Mouse (Mus musculus) ovary, postnatal 10 days (tissue): ENCODE results near the gene Tpcn1.

Experiments
- DNase-seq: peaks from one replicate; pipeline ENCODE4 v3.0.0; 2022; ENCODE audit warnings: low spot score

The Tpcn1 gene

GRCm38 (mm10) chr5:120578504-120579081, 9.9 kb downstream of the Tpcn1 start:
- no peak for DNase-seq

GRCm38 (mm10) chr5:120577935-120578441, 10.5 kb downstream of the Tpcn1 start:
- DNase-seq: no peak

- DNase-seq: no peak
Observed at GRCm38 (mm10) chr5:120576781-120577301, 11.6 kb downstream of the Tpcn1 start.

GRCm38 (mm10) chr5:120574469-120575063, 13.9 kb downstream of the Tpcn1 start:
- DNase-seq: no peak

- no peak for DNase-seq
Observed at GRCm38 (mm10) chr5:120571056-120571740, 17.3 kb downstream of the Tpcn1 start.

- no peak for DNase-seq
Observed at GRCm38 (mm10) chr5:120570289-120570897, 18.1 kb downstream of the Tpcn1 start.

GRCm38 (mm10) chr5:120569791-120570190, 18.7 kb downstream of the Tpcn1 start:
- DNase-seq: no peak

- DNase-seq: no peak
Observed at GRCm38 (mm10) chr5:120568964-120569363, 19.5 kb downstream of the Tpcn1 start.

GRCm38 (mm10) chr5:120568336-120568768, 20.1 kb downstream of the Tpcn1 start:
- DNase-seq: no peak

GRCm38 (mm10) chr5:120567761-120568211, 20.7 kb downstream of the Tpcn1 start:
- no peak for DNase-seq

- no peak for DNase-seq
Observed at GRCm38 (mm10) chr5:120567253-120567701, 21.2 kb downstream of the Tpcn1 start.

GRCm38 (mm10) chr5:120566681-120567252, 21.7 kb downstream of the Tpcn1 start:
- DNase-seq: no peak

- DNase-seq: no peak
Observed at GRCm38 (mm10) chr5:120566101-120566500, 22.4 kb downstream of the Tpcn1 start.

GRCm38 (mm10) chr5:120565171-120565905, 23.1 kb downstream of the Tpcn1 start:
- DNase-seq: no peak

- no peak for DNase-seq
Observed at GRCm38 (mm10) chr5:120563914-120564311, 24.6 kb downstream of the Tpcn1 start.

- no peak for DNase-seq
Observed at GRCm38 (mm10) chr5:120562956-120563913, 25.2 kb downstream of the Tpcn1 start.

GRCm38 (mm10) chr5:120560616-120561311, 27.7 kb downstream of the Tpcn1 start:
- no peak for DNase-seq

GRCm38 (mm10) chr5:120560129-120560615, 28.3 kb downstream of the Tpcn1 start:
- DNase-seq: no peak

GRCm38 (mm10) chr5:120558762-120559161, 29.7 kb downstream of the Tpcn1 start:
- DNase-seq: no peak
